Mouse (Mus musculus): ENCODE results near the gene Rnf19b. TPM values are rescaled to one million over a fixed set of nuclear protein-coding genes. Genes with fewer than 3 reads are reported as not detected.

The Rnf19b gene
- polyA plus RNA-seq, 1 experiment from 2014 or later = 11.0 TPM

- Histone ChIP-seq H3K4me3 (replicated peaks) (no peak overlapping the region), H3K9me3 (replicated peaks) (no peaks in the 10 kb centered on the region), H3K27ac (replicated peaks) (no peak overlapping the region), H3K27me3 (peaks cover 8% of the 10 kb centered on the region), H3K4me1 (peaks cover 9% of the 10 kb centered on the region), H3K36me3 (no peaks in the 10 kb centered on the region), H3K9ac (no peak overlapping the region), H3K4me2 (replicated peaks) (no peak overlapping the region)
- ATAC-seq (ENCODE audit: insufficient number of reproducible peaks, low FRiP score, low TSS enrichment, low read depth) = no peak
- WGBS = 83% methylated on average over 5 of the region's 5 CpGs
Measured at GRCm38 (mm10) chr4:129055562-129055961, 2.5 kb upstream of the Rnf19b start.

GRCm38 (mm10) chr4:129057533-129058206, 401 bp upstream of the Rnf19b start:
- Histone ChIP-seq H3K27ac (replicated peaks) (peak overlapping the region; percentile 91), H3K36me3 (no peaks in the 10 kb centered on the region), H3K9ac (peak overlapping the region; percentile 82), H3K4me3 (replicated peaks) (peak overlapping the region; percentile 83), H3K4me2 (replicated peaks) (peak overlapping the region; percentile 99), H3K27me3 (no peaks in the 10 kb centered on the region), H3K9me3 (replicated peaks) (no peaks in the 10 kb centered on the region), H3K4me1 (peaks cover 9% of the 10 kb centered on the region)
- 4% methylated on average over 35 of the region's 44 CpGs for WGBS
- peak; percentile 96 for ATAC-seq (ENCODE audit: insufficient number of reproducible peaks, low FRiP score, low TSS enrichment, low read depth)

- peak overlapping the region; percentile 91 for H3K27ac ChIP-seq (replicated peaks)
- H3K4me2 ChIP-seq (replicated peaks) = peak overlapping the region; percentile 99
- H3K4me3 ChIP-seq (replicated peaks) = peak overlapping the region; percentile 83
- peak overlapping the region; percentile 82 for H3K9ac ChIP-seq
- H3K4me1 ChIP-seq = peaks cover 9% of the 10 kb centered on the region
- no peaks in the 10 kb centered on the region for H3K36me3 ChIP-seq
- ATAC-seq (ENCODE audit: insufficient number of reproducible peaks, low FRiP score, low TSS enrichment, low read depth) = 0 out of 2 replicates have a peak, but pooled peaks have one; percentile 15
- no peaks in the 10 kb centered on the region for H3K27me3 ChIP-seq
- 2% methylated on average over 13 of the region's 13 CpGs for WGBS
- H3K9me3 ChIP-seq (replicated peaks) = no peaks in the 10 kb centered on the region
Measured at GRCm38 (mm10) chr4:129059125-129059551, 1.1 kb downstream of the Rnf19b start.

GRCm38 (mm10) chr4:129059922-129060321, 1.9 kb downstream of the Rnf19b start:
- no peaks in the 10 kb centered on the region for H3K9me3 ChIP-seq (replicated peaks)
- H3K9ac ChIP-seq = 0 out of 2 replicates have a peak overlapping the region, but pooled peaks have one; percentile 2
- H3K36me3 ChIP-seq = no peaks in the 10 kb centered on the region
- WGBS = 40% methylated on average over 4 of the region's 4 CpGs
- H3K4me3 ChIP-seq (replicated peaks) = peak overlapping the region; percentile 83
- no peaks in the 10 kb centered on the region for H3K27me3 ChIP-seq
- H3K4me2 ChIP-seq (replicated peaks) = peak overlapping the region; percentile 99
- ATAC-seq (ENCODE audit: insufficient number of reproducible peaks, low FRiP score, low TSS enrichment, low read depth) = no peak
- peaks cover 9% of the 10 kb centered on the region for H3K4me1 ChIP-seq
- H3K27ac ChIP-seq (replicated peaks) = no peak overlapping the region

GRCm38 (mm10) chr4:129061486-129061885, 3.4 kb downstream of the Rnf19b start:
- Histone ChIP-seq H3K27ac (replicated peaks) (no peak overlapping the region), H3K4me3 (replicated peaks) (no peak overlapping the region), H3K9ac (no peak overlapping the region), H3K27me3 (no peaks in the 10 kb centered on the region), H3K9me3 (replicated peaks) (no peaks in the 10 kb centered on the region), H3K4me1 (peaks cover 9% of the 10 kb centered on the region), H3K36me3 (no peaks in the 10 kb centered on the region), H3K4me2 (replicated peaks) (no peak overlapping the region)
- 93% methylated on average over 1 of the region's 1 CpGs for WGBS
- no peak for ATAC-seq (ENCODE audit: insufficient number of reproducible peaks, low FRiP score, low TSS enrichment, low read depth)

- Histone ChIP-seq H3K27me3 (no peaks in the 10 kb centered on the region), H3K9me3 (replicated peaks) (no peaks in the 10 kb centered on the region), H3K27ac (replicated peaks) (no peak overlapping the region), H3K9ac (no peak overlapping the region), H3K4me1 (peaks cover 13% of the 10 kb centered on the region), H3K4me2 (replicated peaks) (no peak overlapping the region), H3K4me3 (replicated peaks) (no peak overlapping the region), H3K36me3 (no peaks in the 10 kb centered on the region)
- no peak for ATAC-seq (ENCODE audit: insufficient number of reproducible peaks, low FRiP score, low TSS enrichment, low read depth)
- 85% methylated on average over 3 of the region's 3 CpGs for WGBS
Measured at GRCm38 (mm10) chr4:129062281-129063075, 4.4 kb downstream of the Rnf19b start.

- ATAC-seq (ENCODE audit: insufficient number of reproducible peaks, low FRiP score, low TSS enrichment, low read depth) = no peak
Measured at GRCm38 (mm10) chr4:129065688-129066236, 7.7 kb downstream of the Rnf19b start.

GRCm38 (mm10) chr4:129067638-129068415, 9.8 kb downstream of the Rnf19b start:
- ATAC-seq (ENCODE audit: insufficient number of reproducible peaks, low FRiP score, low TSS enrichment, low read depth) = no peak
- Histone ChIP-seq H3K4me3 (replicated peaks) (no peak overlapping the region), H3K36me3 (no peaks in the 10 kb centered on the region), H3K4me1 (peaks cover 13% of the 10 kb centered on the region), H3K9ac (no peak overlapping the region), H3K27me3 (no peaks in the 10 kb centered on the region), H3K27ac (replicated peaks) (no peak overlapping the region), H3K4me2 (replicated peaks) (no peak overlapping the region), H3K9me3 (replicated peaks) (no peaks in the 10 kb centered on the region)
- WGBS = 74% methylated on average over 5 of the region's 5 CpGs

More at GRCm38 (mm10) chr4:129065688-129066236, 7.7 kb downstream of the Rnf19b start:
- Histone ChIP-seq H3K27ac (replicated peaks) (no peak overlapping the region), H3K4me1 (peaks cover 13% of the 10 kb centered on the region), H3K36me3 (no peaks in the 10 kb centered on the region), H3K9ac (no peak overlapping the region), H3K4me2 (replicated peaks) (no peak overlapping the region), H3K9me3 (replicated peaks) (no peaks in the 10 kb centered on the region), H3K4me3 (replicated peaks) (no peak overlapping the region), H3K27me3 (no peaks in the 10 kb centered on the region)

GRCm38 (mm10) chr4:129068848-129069247, 10.8 kb downstream of the Rnf19b start:
- H3K9me3 ChIP-seq (replicated peaks) = no peaks in the 10 kb centered on the region
- peaks cover 6% of the 10 kb centered on the region; the same call in 1 of the 2 replicates for H3K36me3 ChIP-seq
- no peak overlapping the region for H3K4me2 ChIP-seq (replicated peaks)
- no peaks in the 10 kb centered on the region for H3K27me3 ChIP-seq
- WGBS = 91% methylated on average over 4 of the region's 4 CpGs
- no peak overlapping the region for H3K9ac ChIP-seq
- no peak for ATAC-seq (ENCODE audit: insufficient number of reproducible peaks, low FRiP score, low TSS enrichment, low read depth)
- H3K4me3 ChIP-seq (replicated peaks) = no peak overlapping the region
- peaks cover 13% of the 10 kb centered on the region for H3K4me1 ChIP-seq
- no peak overlapping the region for H3K27ac ChIP-seq (replicated peaks)

- Histone ChIP-seq H3K36me3 (peaks cover 89% of the 10 kb centered on the region), H3K4me3 (replicated peaks) (no peak overlapping the region), H3K27ac (replicated peaks) (no peak overlapping the region), H3K9me3 (replicated peaks) (no peaks in the 10 kb centered on the region), H3K9ac (no peak overlapping the region), H3K27me3 (no peaks in the 10 kb centered on the region), H3K4me2 (replicated peaks) (no peak overlapping the region), H3K4me1 (0 out of 2 replicates have a peak, but pooled peaks cover 3% of the 10 kb centered on the region)
- WGBS = 95% methylated on average over 9 of the region's 9 CpGs
- ATAC-seq (ENCODE audit: insufficient number of reproducible peaks, low FRiP score, low TSS enrichment, low read depth) = no peak
Measured at GRCm38 (mm10) chr4:129079126-129079525, 21.1 kb downstream of the Rnf19b start.

- no peaks in the 10 kb centered on the region for H3K27me3 ChIP-seq
- H3K36me3 ChIP-seq = peaks cover 75% of the 10 kb centered on the region
- no peaks in the 10 kb centered on the region for H3K9me3 ChIP-seq (replicated peaks)
- no peak overlapping the region for H3K4me3 ChIP-seq (replicated peaks)
- no peak overlapping the region for H3K4me2 ChIP-seq (replicated peaks)
- H3K4me1 ChIP-seq = 0 out of 2 replicates have a peak, but pooled peaks cover 3% of the 10 kb centered on the region
- H3K9ac ChIP-seq = no peak overlapping the region
- WGBS = 82% methylated on average over 7 of the region's 7 CpGs
- H3K27ac ChIP-seq (replicated peaks) = no peak overlapping the region
- ATAC-seq (ENCODE audit: insufficient number of reproducible peaks, low FRiP score, low TSS enrichment, low read depth) = no peak
Measured at GRCm38 (mm10) chr4:129081041-129081440, 23.0 kb downstream of the Rnf19b start.
